Mouse (Mus musculus): ENCODE results near the gene Olfr231. TPM values are rescaled to one million over a fixed set of nuclear protein-coding genes. Genes with fewer than 3 reads are reported as not detected.

The Olfr231 gene
- polyA plus RNA-seq, 1 experiment from 2014 or later: not detected

- 84% methylated on average over 2 of the region's 2 CpGs for WGBS
- Histone ChIP-seq H3K4me3 (replicated peaks) (no peak within 1 kb of the TSS), H3K4me1 (no peaks in the 10 kb centered on the region), H3K36me3 (no peaks in the 10 kb centered on the region), H3K27me3 (no peaks in the 10 kb centered on the region), H3K27ac (no peak within 1 kb of the TSS), H3K9ac (no peak within 1 kb of the TSS), H3K9me3 (replicated peaks) (no peaks in the 10 kb centered on the region), H3K4me2 (no peak within 1 kb of the TSS)
- ATAC-seq (replicated peaks; ENCODE audit: low FRiP score): no peak
Observed at GRCm38 (mm10) chr1:174084031-174084430, 36.9 kb downstream of the Olfr231 start, which contains the start of gene Olfr429. Olfr429 (plus strand) TSS chr1:174084331.

- Histone ChIP-seq H3K27ac (no peak within 1 kb of the TSS), H3K4me1 (no peaks in the 10 kb centered on the region), H3K36me3 (no peaks in the 10 kb centered on the region), H3K9me3 (replicated peaks) (no peaks in the 10 kb centered on the region), H3K9ac (no peak within 1 kb of the TSS), H3K4me3 (replicated peaks) (no peak within 1 kb of the TSS), H3K27me3 (no peaks in the 10 kb centered on the region), H3K4me2 (no peak within 1 kb of the TSS)
- ATAC-seq (replicated peaks; ENCODE audit: low FRiP score): no peak
- 90% methylated on average over 3 of the region's 3 CpGs for WGBS
Observed at GRCm38 (mm10) chr1:174066305-174066704, 54.7 kb downstream of the Olfr231 start, which contains the start of gene Olfr430. Olfr430 (plus strand) TSS chr1:174066605.

Other genes with a start within 250 kb of the Olfr231 start
- gene Ifi211, start 208.1 kb downstream of the Olfr231 start, polyA plus RNA-seq (2015; fragmentation: Nextera tagmentation; extraction: Ambion mirVana): 0.73 and 0.87 TPM in 2 replicates
- 2.1 and 3.7 TPM in 2 replicates for gene Mndal, start 178.7 kb downstream of the Olfr231 start, polyA plus RNA-seq (2015; fragmentation: Nextera tagmentation; extraction: Ambion mirVana)
- 2.0 TPM in 2 replicates for gene Ifi203, start 178.5 kb downstream of the Olfr231 start, polyA plus RNA-seq (2015; fragmentation: Nextera tagmentation; extraction: Ambion mirVana)
- 0.15 TPM in 1 of 2 replicates, not detected in the other for gene Ifi202b, start 138.4 kb downstream of the Olfr231 start, polyA plus RNA-seq (2015; fragmentation: Nextera tagmentation; extraction: Ambion mirVana)
- gene Ifi205, start 89.4 kb downstream of the Olfr231 start, polyA plus RNA-seq (2015; fragmentation: Nextera tagmentation; extraction: Ambion mirVana): not detected in 2 replicates
- gene Olfr433, start 80.5 kb downstream of the Olfr231 start, polyA plus RNA-seq (2015; fragmentation: Nextera tagmentation; extraction: Ambion mirVana): not detected in 2 replicates
- gene Olfr432, start 72.0 kb downstream of the Olfr231 start, polyA plus RNA-seq (2015; fragmentation: Nextera tagmentation; extraction: Ambion mirVana): not detected in 2 replicates
- gene Olfr430, start 54.6 kb downstream of the Olfr231 start, polyA plus RNA-seq (2015; fragmentation: Nextera tagmentation; extraction: Ambion mirVana): not detected in 2 replicates
- not detected in 2 replicates for gene Olfr429, start 36.8 kb downstream of the Olfr231 start, polyA plus RNA-seq (2015; fragmentation: Nextera tagmentation; extraction: Ambion mirVana)
- gene Olfr427, start 24.3 kb downstream of the Olfr231 start, polyA plus RNA-seq (2015; fragmentation: Nextera tagmentation; extraction: Ambion mirVana): not detected in 2 replicates
- not detected in 2 replicates for gene Olfr424, start 10.4 kb upstream of the Olfr231 start, polyA plus RNA-seq (2015; fragmentation: Nextera tagmentation; extraction: Ambion mirVana)
- gene Olfr420, start 34.5 kb upstream of the Olfr231 start, polyA plus RNA-seq (2015; fragmentation: Nextera tagmentation; extraction: Ambion mirVana): not detected in 2 replicates
- 0.57 and 0.77 TPM in 2 replicates for gene Spta1, start 51.6 kb upstream of the Olfr231 start, polyA plus RNA-seq (2015; fragmentation: Nextera tagmentation; extraction: Ambion mirVana)
- gene Olfr419, start 130.9 kb upstream of the Olfr231 start, polyA plus RNA-seq (2015; fragmentation: Nextera tagmentation; extraction: Ambion mirVana): not detected in 2 replicates
- 0.22 TPM in 1 of 2 replicates, not detected in the other for gene Mptx1, start 209.4 kb upstream of the Olfr231 start, polyA plus RNA-seq (2015; fragmentation: Nextera tagmentation; extraction: Ambion mirVana)
- not detected in 2 replicates for gene Olfr417, start 244.0 kb upstream of the Olfr231 start, polyA plus RNA-seq (2015; fragmentation: Nextera tagmentation; extraction: Ambion mirVana)

Measured in kidney, embryonic 15.5 days (tissue).